Mouse (Mus musculus): Measurements from ENCODE around the gene Ces1e.

DNA sequence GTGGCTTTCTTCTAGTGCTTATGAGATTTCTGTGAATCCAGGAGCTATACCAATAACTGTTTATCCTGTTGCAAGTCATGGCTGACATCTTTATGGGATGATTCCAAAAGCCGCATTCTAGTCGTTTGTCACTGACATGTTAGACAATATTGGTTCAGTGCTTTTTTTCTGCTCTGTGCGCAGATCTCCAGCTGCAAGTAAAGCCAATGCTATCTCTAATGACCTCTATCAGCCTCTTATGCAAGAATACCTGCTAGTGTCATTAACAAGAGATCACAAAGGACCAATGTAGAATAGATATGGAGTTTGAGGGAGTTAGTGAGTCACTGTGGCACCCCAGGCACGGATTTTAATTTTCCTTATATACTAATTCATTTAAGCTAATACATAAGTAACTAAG lies 45.2 kb upstream of the Ces1e start:
- no peak for TF ChIP-seq FLI1 (IDR thresholded peaks at IDR 0.05; ENCODE audit: low read length)
- TF ChIP-seq GATA1 (IDR thresholded peaks at IDR 0.05; ENCODE audit: borderline replicate concordance, low read length): no peak

Data from megakaryocyte, embryonic 14.5 days (primary cell).